Mouse (Mus musculus) heart, postnatal 0 days (tissue): ENCODE measurements around the gene Pum2. TPM values are rescaled to one million over a fixed set of nuclear protein-coding genes. Genes with fewer than 3 reads are reported as not detected.

Source experiments
- ATAC-seq: fragments of 200-750 bp; cut with Nextera tagmentation; 2 replicates; pipeline ENCODE4 v1.8.0; 2017; ENCODE audit warnings: low read depth, moderate number of reproducible peaks, moderate library complexity; ENCODE audit not compliant: insufficient read depth
- DNase-seq: peaks from one replicate; pipeline ENCODE4 v3.0.0-alpha.2; 2016; ENCODE audit warnings: low spot score
- H3K27ac ChIP-seq: fragments of 300-500 bp; sonication (generic); 2 replicates; pipeline ENCODE4 v1.5.1; 2014; ENCODE audit warnings: low read depth, mild to moderate bottlenecking
- H3K27me3 ChIP-seq: fragments of 300-500 bp; sonication (generic); 2 replicates; pipeline ENCODE4 v1.6.1; 2014; ENCODE audit warnings: low read length, mixed read lengths; ENCODE audit not compliant: control insufficient read depth, insufficient read depth
- H3K36me3 ChIP-seq: fragments of 300-500 bp; sonication (generic); replicated peaks from 2 replicates; pipeline ENCODE4 v1.6.1; 2014; ENCODE audit warnings: low read length, mixed read lengths; ENCODE audit not compliant: control insufficient read depth, insufficient read depth
- H3K4me1 ChIP-seq: fragments of 300-500 bp; sonication (generic); 2 replicates; pipeline ENCODE4 v1.6.1; 2014; ENCODE audit warnings: antibody characterized with exemption; ENCODE audit not compliant: control insufficient read depth, insufficient read depth
- H3K4me2 ChIP-seq: fragments of 300-500 bp; sonication (generic); 2 replicates; pipeline ENCODE4 v1.6.1; 2014; ENCODE audit warnings: low read depth, mild to moderate bottlenecking, low read length, moderate library complexity
- H3K4me3 ChIP-seq: fragments of 300-500 bp; sonication (generic); 2 replicates; pipeline ENCODE4 v1.5.1; 2014; ENCODE audit warnings: low read depth, low read length
- H3K9ac ChIP-seq: fragments of 300-500 bp; sonication (generic); replicated peaks from 2 replicates; pipeline ENCODE4 v1.6.1; 2014; ENCODE audit warnings: low read depth, low read length, mixed read lengths
- H3K9me3 ChIP-seq: fragments of 300-500 bp; sonication (generic); replicated peaks from 2 replicates; pipeline ENCODE4 v1.6.1; 2016; ENCODE audit warnings: low read length; ENCODE audit not compliant: control insufficient read depth
- CTCF ChIP-seq: IDR thresholded peaks from 2 replicates; pipeline ENCODE4 v1.5.1; 2016; ENCODE audit warnings: antibody characterized with exemption, control low read depth, low read depth
- EP300 ChIP-seq: IDR thresholded peaks from 2 replicates; pipeline ENCODE4 v1.6.1; 2016; ENCODE audit warnings: antibody characterized with exemption, low read depth
- WGBS: fragments of 180-500 bp; shearing (Covaris S2); extraction: QIAGEN DNeasy Blood & Tissue Kit; methylation state at CpG from one replicate; pipeline ENCODE4 v1.1.7; 2014; 5-methylcytosine and 5-hydroxymethylcytosine counted together
- polyA plus RNA-seq: library from polyadenylated mRNA; unstranded; fragments of >200 nt; fragmentation: Nextera tagmentation; extraction: Ambion mirVana; gene quantifications from 2 replicates; pipeline ENCODE4 v1.2.1, GENCODE M21; 2015
- total RNA-seq: library from RNA; depleted of rRNA; stranded (reverse); fragments of >200 nt; gene quantifications from 2 replicates; pipeline ENCODE4 v1.2.3, GENCODE M21; 2014; ENCODE audit warnings: low replicate concordance

Pum2 gene
- total and polyA plus RNA-seq, 2 experiments from 2014 or later = 20.9 to 100 TPM

DNA sequence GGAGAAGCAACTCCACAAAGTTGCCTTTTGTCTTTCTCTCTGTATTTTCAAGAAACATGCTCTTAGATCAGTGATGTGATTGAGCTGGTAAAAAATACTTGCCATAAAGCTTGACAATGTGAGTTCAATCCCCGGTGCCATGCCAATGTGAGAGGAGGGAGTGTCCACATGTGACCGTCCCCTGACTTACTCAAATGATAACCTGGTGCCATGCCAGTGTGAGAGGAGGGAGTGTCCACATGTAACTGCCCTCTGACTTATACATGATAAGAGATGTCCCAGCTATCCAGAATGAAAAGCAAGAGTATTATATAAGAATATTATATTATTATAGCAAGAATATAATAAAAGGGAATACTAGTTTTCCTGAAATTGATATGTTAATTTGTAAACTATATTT lies 34.9 kb downstream of the Pum2 start:
- H3K4me1 ChIP-seq = no peaks in the 10 kb centered on the region
- H3K36me3 ChIP-seq = peaks cover 40% of the 10 kb centered on the region
- DNase-seq (no peak), ATAC-seq (no peak)
- H3K27me3 ChIP-seq = no peaks in the 10 kb centered on the region
- no peaks in the 10 kb centered on the region for H3K9me3 ChIP-seq
- H3K27ac ChIP-seq = no peak overlapping the region
- H3K4me3 ChIP-seq = no peak overlapping the region
- 57% methylated on average over 2 of the region's 2 CpGs for WGBS
- no peak for TF ChIP-seq CTCF
- TF ChIP-seq EP300 = no peak
- no peak overlapping the region for H3K9ac ChIP-seq
- no peak overlapping the region for H3K4me2 ChIP-seq

DNA sequence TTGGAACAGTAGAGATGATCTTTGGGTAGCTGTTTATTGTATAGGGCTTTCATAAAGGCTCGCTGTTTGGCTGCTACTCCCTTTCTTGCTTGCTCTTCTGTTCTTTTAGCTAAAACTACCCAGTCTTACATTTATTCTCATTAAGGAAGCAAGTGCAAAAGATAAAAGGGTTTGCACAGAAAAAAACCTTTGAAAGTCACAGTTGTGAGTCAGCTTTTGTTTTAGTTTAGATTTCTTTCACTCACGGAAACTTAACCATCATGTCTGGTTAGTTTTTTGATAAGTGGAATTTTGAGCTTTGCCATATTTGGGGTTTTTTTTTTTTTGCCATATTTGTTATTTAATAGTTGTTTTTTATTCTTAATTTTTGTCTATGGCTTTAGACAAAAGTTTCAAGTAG lies 38.7 kb downstream of the Pum2 start:
- H3K4me1 ChIP-seq = no peaks in the 10 kb centered on the region
- TF ChIP-seq EP300 (no peak), CTCF (no peak)
- no peak overlapping the region for H3K4me2 ChIP-seq
- 79% methylated on average over 2 of the region's 2 CpGs for WGBS
- peaks cover 36% of the 10 kb centered on the region for H3K36me3 ChIP-seq
- no peak overlapping the region for H3K4me3 ChIP-seq
- H3K27ac ChIP-seq = no peak overlapping the region
- no peaks in the 10 kb centered on the region for H3K27me3 ChIP-seq
- no peak for DNase-seq
- H3K9me3 ChIP-seq = no peaks in the 10 kb centered on the region
- no peak overlapping the region for H3K9ac ChIP-seq
- no peak for ATAC-seq

DNA sequence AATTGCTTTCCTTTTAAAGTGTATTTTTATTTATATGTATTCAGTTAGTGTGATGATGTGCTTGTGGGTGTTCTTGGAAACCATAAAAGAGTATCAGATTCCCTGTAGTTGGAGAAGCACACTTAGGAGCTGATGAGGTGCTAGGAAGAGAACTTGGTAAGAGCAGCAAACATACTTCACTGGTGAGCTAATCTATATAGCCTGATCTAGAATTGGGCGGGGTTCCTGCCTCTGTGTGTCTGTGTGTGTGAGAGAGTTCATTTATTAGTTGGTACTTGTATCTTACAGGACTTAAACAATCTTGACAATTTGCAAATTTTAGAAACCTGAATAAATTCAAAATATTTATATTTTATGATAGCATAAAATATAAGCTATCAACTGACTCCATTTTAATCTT lies 42.2 kb downstream of the Pum2 start:
- no peak for ATAC-seq

DNA sequence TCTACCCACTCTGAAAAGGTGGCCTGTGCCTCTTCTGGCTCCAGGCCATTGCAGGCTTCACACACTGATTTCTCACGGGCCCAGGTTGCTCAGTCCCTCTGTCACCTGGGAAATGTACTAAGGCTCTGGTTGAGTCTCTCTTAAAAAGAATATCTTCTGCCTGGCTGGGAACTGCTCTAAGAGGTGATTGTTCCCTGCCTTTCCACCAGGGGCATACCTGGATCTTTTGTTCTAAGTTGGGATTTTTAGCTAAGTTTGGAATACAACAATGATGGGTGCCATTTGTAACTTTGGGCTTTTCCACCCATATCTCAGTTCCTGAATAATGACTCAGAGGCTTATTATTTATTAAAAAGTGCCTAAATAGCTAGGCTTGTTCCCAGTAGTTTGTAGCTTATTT lies 53.0 kb downstream of the Pum2 start:
- 61% methylated on average over 1 of the region's 1 CpGs for WGBS
- TF ChIP-seq EP300 (no peak), CTCF (peak; percentile 18; the same call in 1 of the 2 replicates)
- Histone ChIP-seq H3K4me3 (no peak overlapping the region), H3K27me3 (no peaks in the 10 kb centered on the region), H3K36me3 (peaks cover 50% of the 10 kb centered on the region), H3K4me2 (no peak overlapping the region), H3K9me3 (no peaks in the 10 kb centered on the region), H3K27ac (no peak overlapping the region), H3K9ac (no peak overlapping the region), H3K4me1 (no peaks in the 10 kb centered on the region)
- no peak for DNase-seq
- ATAC-seq = no peak

More for the DNA sequence above, 42.2 kb downstream of the Pum2 start:
- H3K36me3 ChIP-seq = peaks cover 23% of the 10 kb centered on the region
- H3K27ac ChIP-seq = no peak overlapping the region
- no peak overlapping the region for H3K4me2 ChIP-seq
- DNase-seq = no peak
- 68% methylated on average over 1 of the region's 1 CpGs for WGBS
- no peak overlapping the region for H3K4me3 ChIP-seq
- no peak for TF ChIP-seq CTCF
- no peak for TF ChIP-seq EP300
- no peaks in the 10 kb centered on the region for H3K4me1 ChIP-seq
- no peaks in the 10 kb centered on the region for H3K27me3 ChIP-seq
- H3K9ac ChIP-seq = no peak overlapping the region
- H3K9me3 ChIP-seq = no peaks in the 10 kb centered on the region

DNA sequence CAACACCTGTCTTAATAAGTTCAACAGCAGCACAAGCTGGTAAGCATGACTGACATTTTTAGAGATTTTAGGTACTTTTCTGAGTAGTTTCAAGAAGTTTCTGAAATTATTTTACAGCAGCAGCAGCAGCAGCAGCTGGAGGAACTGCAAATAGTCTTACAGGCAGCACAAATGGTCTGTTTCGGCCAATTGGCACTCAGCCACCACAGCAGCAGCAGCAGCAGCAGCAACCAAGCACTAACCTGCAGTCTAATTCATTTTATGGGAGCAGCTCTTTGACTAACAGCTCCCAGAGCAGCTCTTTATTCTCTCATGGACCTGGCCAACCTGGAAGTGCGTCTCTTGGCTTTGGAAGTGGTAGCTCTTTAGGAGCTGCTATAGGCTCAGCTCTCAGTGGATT lies 54.8 kb downstream of the Pum2 start:
- peaks cover 43% of the 10 kb centered on the region for H3K36me3 ChIP-seq
- DNase-seq (no peak), ATAC-seq (no peak)
- H3K9me3 ChIP-seq = no peaks in the 10 kb centered on the region
- H3K27ac ChIP-seq = no peak overlapping the region
- no peak overlapping the region for H3K4me2 ChIP-seq
- 71% methylated on average over 2 of the region's 2 CpGs for WGBS
- no peaks in the 10 kb centered on the region for H3K4me1 ChIP-seq
- no peaks in the 10 kb centered on the region for H3K27me3 ChIP-seq
- TF ChIP-seq EP300 (no peak), CTCF (no peak)
- H3K9ac ChIP-seq = no peak overlapping the region
- H3K4me3 ChIP-seq = no peak overlapping the region

DNA sequence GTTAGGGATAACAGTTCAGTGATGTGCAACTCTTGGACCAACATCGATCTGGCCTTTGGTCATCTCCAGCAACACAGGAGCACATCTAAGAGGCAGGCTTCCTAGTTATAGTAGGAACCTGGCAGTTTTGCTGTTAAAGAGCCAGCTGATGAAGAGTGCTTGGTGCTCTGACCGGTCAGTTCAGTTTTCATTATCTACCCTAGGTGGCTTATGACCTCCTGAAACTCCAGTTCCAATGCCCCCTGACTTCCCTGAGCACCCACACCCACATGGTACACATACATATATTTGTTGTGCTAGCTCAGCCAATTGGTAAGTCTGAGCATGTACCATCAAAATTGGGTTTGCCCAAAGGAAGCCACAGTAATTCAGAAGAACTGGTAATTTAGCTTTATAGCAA lies 79.7 kb downstream of the Pum2 start:
- Histone ChIP-seq H3K27ac (peak overlapping the region; percentile 9), H3K36me3 (peaks cover 40% of the 10 kb centered on the region)

More for the DNA sequence above, 79.7 kb downstream of the Pum2 start:
- 93% methylated on average over 2 of the region's 2 CpGs for WGBS
- no peak overlapping the region for H3K4me2 ChIP-seq
- TF ChIP-seq EP300 (no peak), CTCF (no peak)
- H3K4me1 ChIP-seq = peaks cover 6% of the 10 kb centered on the region; the same call in 1 of the 2 replicates
- H3K4me3 ChIP-seq = no peak overlapping the region
- no peak overlapping the region for H3K9ac ChIP-seq
- no peaks in the 10 kb centered on the region for H3K27me3 ChIP-seq
- ATAC-seq (no peak), DNase-seq (no peak)
- H3K9me3 ChIP-seq = no peaks in the 10 kb centered on the region
